Mouse (Mus musculus): ENCODE measurements at regions not wholly inside any gene's neighbourhood (a gene's known extent, or its start where the extent isn't known, plus 50 kb on each side); places are given as distances from the start of the nearest gene placed in this dataset.

DNA sequence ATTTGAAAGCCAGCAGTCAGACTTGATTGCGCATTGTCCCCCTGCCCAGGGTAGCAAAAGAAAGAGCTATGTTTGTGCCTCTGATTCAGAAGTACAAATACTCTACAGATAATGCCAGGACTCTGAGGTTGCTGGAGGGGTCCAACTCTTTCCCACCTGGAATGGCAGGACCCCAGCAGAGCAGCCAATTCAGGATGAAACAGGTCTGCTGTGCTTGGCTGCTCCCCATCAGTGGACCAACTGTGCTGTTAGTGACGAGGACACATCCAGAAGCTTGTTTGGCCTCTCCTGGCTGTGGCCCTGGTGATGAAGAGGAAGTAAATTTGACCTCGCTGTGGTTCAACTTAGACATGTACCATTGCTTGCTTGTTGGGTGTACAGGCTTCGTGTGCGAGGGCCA, 437.8 kb downstream of the Prdm2 start:
- DNase-seq (ENCODE audit: low spot score), result no peak

DNA sequence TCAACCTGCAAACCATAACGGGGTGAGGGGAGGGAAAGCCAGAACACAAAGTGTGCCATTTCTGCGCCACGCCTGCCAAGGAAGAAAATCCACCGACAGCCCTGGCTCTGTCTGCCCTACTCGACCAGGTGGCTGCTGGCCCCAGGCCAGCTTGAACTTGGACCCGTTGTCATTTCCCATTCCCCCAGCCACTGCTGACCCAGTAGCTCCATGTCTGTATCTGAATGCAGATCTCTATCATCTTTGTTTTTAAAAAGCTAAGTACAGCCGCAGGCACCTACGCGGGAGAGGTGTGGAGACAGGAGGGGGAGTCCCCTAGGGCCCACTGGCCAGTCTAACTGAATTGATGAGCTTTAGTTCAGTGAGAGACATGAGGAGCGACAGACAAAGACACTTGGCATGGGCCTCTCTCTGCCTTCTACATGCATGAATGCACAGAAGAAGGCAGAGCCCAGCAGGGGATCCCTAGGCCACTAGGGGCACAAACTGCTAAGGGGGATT, 439.1 kb downstream of the Prdm2 start:
- no peak for DNase-seq (ENCODE audit: low spot score)

DNA sequence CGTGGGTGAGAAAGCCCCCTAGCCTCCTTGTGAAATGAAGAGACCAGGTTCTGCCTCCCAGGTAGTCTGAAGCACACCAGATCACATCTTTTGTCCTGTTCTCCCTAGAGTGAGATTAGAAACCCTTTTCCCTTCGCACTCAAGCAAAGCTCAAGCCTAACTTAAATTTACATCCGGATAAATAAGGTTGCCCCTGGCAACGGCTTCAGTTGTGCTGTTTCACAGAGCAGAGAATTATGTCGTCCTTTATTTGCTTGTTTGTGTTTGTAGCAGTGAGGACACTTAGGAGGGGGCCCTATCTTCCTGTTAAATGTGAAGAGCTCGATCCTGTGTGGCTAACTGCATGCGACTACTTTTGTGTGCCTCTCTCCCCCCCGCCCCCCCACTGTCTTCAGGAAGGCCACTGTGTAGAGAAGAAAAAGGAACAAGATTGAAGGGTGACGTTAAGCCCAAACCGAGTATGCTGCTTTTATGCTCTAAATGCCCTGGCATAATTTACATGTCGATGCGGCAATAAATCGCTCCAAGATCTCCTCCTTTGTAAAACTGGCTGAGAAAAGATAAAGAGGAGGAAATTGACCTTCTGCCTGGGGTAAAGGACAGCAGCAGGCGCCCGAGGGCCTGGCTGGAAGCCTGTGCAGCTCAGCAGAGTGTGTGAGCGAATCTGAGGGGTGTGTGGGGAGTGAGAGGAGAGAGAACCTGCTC, 439.9 kb downstream of the Prdm2 start:
- DNase-seq (ENCODE audit: low spot score), result no peak

GRCm38 (mm10) chr4:142771520-142772150, 441.2 kb downstream of the Prdm2 start:
- DNase-seq (ENCODE audit: low spot score), result no peak

- DNase-seq (ENCODE audit: low spot score), result no peak
Measured at GRCm38 (mm10) chr4:142770177-142770576, 442.6 kb downstream of the Prdm2 start.

DNA sequence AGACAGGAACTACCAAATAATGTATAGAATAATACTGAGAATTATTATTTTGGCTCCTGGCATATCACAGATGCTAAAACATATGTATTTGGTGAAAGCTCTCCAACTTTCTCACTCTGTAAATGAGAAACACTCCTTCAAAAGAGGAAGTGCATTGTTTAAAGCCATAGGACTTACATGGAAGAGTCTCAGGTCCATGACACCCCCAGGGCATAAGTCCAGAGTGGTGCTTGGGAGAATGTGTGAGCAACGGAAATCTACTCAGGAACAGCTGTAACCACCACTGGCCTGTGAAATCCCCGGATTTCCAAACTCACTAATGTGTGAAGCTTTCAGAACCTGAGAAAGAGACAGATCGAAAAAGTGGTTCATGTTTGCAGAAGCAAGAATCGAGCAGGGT, 445.1 kb downstream of the Prdm2 start:
- no peak for DNase-seq (ENCODE audit: low spot score)

GRCm38 (mm10) chr4:142761577-142761976, 451.2 kb downstream of the Prdm2 start:
- no peak for DNase-seq (ENCODE audit: low spot score)

DNA sequence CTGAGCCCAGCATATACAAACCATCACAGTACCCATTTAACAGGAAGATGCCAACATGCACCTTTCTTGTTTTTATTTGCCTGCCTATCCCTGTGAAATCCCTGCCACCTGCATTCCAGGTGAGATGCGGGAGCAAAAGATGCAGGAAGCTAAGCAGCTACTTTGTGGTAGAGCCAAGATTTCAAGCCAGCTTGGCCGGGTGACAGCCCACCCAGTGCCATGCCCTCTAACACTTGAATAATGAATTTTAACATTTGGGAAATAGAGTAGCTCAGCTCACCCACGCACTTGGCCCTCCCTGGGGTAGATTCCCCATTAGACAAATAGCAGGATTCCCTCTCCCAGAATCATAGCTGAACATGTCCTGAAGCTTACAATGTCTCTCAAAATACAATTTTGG, 454.7 kb downstream of the Prdm2 start:
- no peak for DNase-seq (ENCODE audit: low spot score)

GRCm38 (mm10) chr4:142756332-142756731, 456.5 kb downstream of the Prdm2 start:
- no peak for DNase-seq (ENCODE audit: low spot score)

GRCm38 (mm10) chr4:142749918-142750317, 462.9 kb downstream of the Prdm2 start:
- no peak for DNase-seq (ENCODE audit: low spot score)

DNA sequence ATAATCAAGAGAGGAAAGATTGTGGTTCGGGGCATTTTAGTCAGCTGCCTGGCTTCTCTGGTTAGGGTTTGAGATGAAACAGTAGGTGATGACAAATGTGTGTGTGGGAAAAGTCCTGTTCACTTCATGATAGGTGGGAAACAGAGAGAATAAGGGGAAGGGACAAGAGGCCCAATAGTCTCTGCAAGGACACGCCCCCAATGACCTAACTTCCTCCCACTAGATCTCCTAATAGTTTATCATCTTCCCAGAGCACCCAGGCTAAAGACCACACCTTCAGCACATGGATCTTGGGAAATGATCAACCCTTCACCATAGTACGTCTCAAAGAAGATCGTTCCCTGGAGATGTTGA, 484.3 kb upstream of the Kazn start:
- no peak for DNase-seq (ENCODE audit: low spot score)

- DNase-seq (ENCODE audit: low spot score), result no peak
Measured at GRCm38 (mm10) chr4:142722845-142723553, 483.8 kb upstream of the Kazn start.

- no peak for DNase-seq (ENCODE audit: low spot score)
Measured at GRCm38 (mm10) chr4:142701606-142702005, 462.4 kb upstream of the Kazn start.

- no peak for DNase-seq (ENCODE audit: low spot score)
Measured at GRCm38 (mm10) chr4:142694926-142695325, 455.7 kb upstream of the Kazn start.

- no peak for DNase-seq (ENCODE audit: low spot score)
Measured at GRCm38 (mm10) chr4:142688241-142688640, 449.0 kb upstream of the Kazn start.

DNA sequence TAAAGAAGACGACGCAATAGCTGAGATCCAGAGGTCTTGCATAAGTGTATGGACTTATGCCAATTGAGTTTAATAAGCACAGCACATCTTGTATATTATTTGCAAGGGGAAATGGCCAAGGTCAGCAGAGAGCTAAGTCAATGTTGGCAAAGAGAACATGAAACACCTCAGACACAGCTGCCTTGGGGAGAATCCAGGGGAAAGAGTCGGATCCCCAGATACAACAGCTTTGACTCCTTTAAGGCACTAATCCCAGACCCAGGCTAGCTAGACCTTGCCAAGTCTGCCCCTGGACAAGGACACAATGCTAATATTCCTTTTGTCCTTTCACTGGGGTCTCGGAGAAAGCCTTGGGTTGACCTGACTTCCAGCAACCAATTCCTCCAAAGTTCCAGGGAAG, 438.2 kb upstream of the Kazn start:
- DNase-seq (ENCODE audit: low spot score), result no peak

DNA sequence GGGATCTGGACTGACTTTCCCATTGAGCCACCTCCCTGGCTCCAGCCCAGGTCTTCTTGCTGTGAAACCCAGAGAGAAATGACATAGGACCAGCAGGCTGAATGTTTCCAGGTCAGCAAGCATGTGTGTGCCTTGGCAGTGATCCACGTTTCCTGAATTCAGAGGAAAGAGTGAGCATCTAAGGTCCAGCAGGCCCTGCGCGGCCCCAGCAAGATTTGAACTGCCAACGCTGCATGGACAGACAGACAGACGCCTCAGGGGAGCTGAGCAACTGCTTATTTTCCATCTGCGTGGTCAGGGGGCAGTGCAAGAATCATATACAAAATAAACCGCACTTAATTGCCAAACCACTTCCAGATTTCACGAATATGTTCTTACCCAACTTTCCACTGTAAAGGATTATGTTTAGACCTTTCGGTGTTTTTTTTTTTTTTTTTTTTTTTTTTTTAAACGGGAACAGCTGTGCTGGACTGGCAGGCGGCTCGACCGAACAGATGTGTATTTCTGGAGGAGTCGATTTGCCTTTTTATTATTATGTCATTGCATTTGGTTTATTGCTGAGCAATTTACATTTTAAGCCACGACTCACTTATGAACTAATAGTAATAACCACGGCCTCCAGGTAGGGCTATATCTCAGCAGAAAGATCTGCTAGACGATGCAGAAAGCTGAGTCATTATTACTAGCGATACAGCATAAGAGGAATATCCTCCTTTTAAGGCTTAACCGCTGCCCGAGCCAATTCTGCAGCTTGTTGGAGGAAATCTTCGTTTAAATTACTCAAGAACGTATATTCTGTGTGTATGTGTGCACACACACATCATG, 435.7 kb upstream of the Kazn start:
- DNase-seq (ENCODE audit: low spot score), result no peak

GRCm38 (mm10) chr4:142671872-142672458, 432.8 kb upstream of the Kazn start:
- DNase-seq (ENCODE audit: low spot score), result no peak

DNA sequence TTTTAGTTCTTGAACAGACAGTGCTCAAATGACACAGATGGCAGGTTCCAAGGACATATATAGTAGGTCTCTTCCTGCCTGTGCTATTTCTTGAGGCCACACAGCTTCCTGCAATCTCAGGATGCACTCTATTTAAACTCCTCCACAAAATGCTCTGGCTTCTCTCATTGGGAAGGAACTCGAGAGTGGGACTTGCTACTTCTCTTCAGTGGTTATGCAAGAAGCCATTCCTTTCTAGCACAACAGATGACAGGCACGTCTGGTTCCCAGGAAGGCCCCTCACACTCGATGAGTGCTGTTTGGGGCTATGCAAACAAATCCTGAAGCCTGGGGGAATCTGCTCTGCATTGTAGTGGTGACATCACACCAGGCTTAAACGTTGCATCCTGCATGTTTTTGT, 425.6 kb upstream of the Kazn start:
- DNase-seq (ENCODE audit: low spot score), result no peak

DNA sequence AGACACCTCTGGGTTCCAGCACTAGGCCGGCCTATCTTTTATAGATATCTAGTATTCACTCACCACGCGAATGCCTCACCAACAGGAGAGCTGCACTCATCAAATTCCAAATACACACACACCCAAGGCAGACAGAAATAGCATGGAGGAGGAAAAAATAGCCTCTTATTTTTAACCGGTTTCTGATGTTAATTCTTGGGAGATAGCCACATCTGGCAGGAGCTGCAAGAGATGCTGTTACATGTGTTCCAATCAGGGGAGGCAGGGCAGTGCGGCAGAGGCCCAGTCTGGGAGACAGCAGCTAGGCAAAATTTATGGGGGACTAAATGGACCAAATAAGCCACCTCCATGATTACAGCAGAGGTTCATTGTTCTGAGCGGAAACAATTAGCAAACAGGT, 419.0 kb upstream of the Kazn start:
- DNase-seq (ENCODE audit: low spot score), result no peak

GRCm38 (mm10) chr4:142641069-142641468, 401.9 kb upstream of the Kazn start:
- DNase-seq (ENCODE audit: low spot score), result no peak

DNA sequence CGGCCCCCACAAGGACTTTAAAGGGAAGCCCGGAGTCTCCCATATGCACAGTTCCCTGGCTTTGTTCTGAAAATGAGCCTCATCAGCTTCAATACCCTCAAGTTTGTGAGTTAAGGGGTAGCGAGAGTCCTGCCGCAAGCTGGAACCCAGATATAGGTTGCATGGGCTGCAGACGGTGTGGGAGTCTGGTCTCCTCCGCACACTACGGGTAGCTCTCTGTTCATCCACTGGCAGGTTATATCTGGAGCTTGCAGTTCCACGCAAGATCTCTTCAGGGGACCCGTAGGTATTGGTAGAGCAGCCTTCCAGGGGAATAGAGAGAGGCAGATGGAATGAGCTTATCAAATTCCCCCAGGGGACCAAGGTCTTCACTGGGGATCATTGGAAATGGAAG, 400.1 kb upstream of the Kazn start:
- no peak for DNase-seq (ENCODE audit: low spot score)
